Mouse (Mus musculus) erythroblast, embryonic 14.5 days (primary cell): ENCODE data around the gene Spg7.

ENCODE experiments used
- GATA1 ChIP-seq: IDR thresholded peaks from 2 replicates; pipeline ENCODE4 v1.6.1; 2012; ENCODE audit warnings: low read length, inconsistent platforms, mixed read lengths
- TAL1 ChIP-seq: IDR thresholded peaks from 3 replicates; pipeline ENCODE4 v1.6.1; 2012; ENCODE audit warnings: low read length, inconsistent platforms, mixed read lengths

DNA sequence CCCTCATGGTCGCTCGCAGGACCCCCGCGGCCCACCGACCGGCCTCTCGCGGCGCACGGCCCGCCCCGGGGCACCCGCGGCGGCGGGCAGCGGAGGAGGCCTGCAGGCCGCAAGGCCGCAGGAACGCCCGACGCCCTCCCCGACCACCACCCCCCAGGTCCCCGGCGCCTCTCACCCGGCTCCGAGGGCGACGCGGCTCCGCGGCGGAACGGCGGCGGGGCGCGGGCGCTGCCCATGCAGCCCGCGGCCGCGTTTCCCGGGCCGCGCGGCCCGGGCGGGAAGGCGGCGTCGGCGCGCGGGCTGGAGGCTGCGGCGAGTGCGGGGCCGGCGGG lies 21.0 kb upstream of the Spg7 start:
- no peak for TF ChIP-seq TAL1
- TF ChIP-seq GATA1 = no peak
